Mouse (Mus musculus) stomach, postnatal 0 days (tissue): ENCODE results near the gene Klhl1.

ENCODE experiments used
- CTCF ChIP-seq: IDR thresholded peaks from 2 replicates; pipeline ENCODE4 v1.5.1; 2016; ENCODE audit warnings: antibody characterized with exemption, low read depth, mild to moderate bottlenecking, moderate library complexity
- EP300 ChIP-seq: optimal IDR thresholded peaks from 2 replicates; pipeline ENCODE3; 2016; ENCODE audit warnings: antibody characterized with exemption

GRCm38 (mm10) chr14:96518151-96518953, 550 bp downstream of the Klhl1 start:
- TF ChIP-seq EP300 (no peak), CTCF (no peak)
